Mouse (Mus musculus) NIH3T3 (cell line): Measurements from ENCODE around the gene 2010111I01Rik.
"Not testable (repeated sequence)": the region's sequence is repeated elsewhere in the genome, so short reads cannot be mapped to it uniquely, and the experiment has no call there.

Source experiments
- DNase-seq: peaks from one replicate; pipeline ENCODE4 v3.0.0-alpha.2; 2012; ENCODE audit warnings: low read depth

2010111I01Rik gene

DNA sequence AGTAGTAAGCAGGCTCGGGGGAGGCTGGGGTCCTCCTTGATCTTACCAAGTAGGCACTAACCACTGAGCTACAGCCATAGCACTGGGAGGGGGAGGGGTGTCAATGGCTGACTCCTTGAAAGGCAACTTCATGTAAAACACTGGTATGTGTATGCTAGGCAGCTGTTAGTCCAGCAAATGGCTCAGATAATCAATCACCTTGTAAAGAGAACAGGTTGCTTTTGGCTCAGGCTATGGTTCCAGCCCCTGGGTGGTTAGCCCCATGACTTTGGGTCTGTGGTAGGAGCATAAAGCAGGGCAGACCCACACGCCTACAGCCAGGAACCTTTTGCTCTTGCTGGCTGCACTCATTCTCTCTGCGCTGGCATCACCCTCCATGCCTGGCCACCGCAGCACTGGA lies 325.4 kb downstream of the 2010111I01Rik start:
- DNase-seq: no peak

GRCm38 (mm10) chr13:63291016-63291415 lies 326.3 kb downstream of the 2010111I01Rik start:
- no peak for DNase-seq

- no peak for DNase-seq
Observed at GRCm38 (mm10) chr13:63293647-63294046, 329.0 kb downstream of the 2010111I01Rik start.

- DNase-seq: no peak
Observed at GRCm38 (mm10) chr13:63294359-63295193, 329.9 kb downstream of the 2010111I01Rik start.

DNA sequence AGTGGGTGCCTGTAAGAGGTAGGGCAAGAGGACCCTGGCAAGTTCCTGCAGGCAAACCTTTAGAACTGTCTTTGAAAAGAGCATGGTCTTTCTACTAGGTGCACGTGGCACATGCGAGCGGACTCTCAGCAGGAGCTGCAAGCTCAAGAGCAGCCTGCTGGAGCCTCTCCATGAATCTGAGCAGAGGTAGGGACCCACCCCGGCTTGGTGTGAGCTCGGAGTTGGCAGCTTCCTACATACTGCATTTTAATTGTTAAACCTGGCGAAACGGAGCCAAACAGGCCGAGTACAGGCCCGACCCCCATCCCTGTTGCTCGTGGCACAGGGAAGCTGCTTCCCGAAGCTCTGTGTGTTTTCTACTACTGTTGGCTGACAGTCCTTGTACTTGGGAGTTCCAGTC lies 331.6 kb downstream of the 2010111I01Rik start:
- no peak for DNase-seq

DNA sequence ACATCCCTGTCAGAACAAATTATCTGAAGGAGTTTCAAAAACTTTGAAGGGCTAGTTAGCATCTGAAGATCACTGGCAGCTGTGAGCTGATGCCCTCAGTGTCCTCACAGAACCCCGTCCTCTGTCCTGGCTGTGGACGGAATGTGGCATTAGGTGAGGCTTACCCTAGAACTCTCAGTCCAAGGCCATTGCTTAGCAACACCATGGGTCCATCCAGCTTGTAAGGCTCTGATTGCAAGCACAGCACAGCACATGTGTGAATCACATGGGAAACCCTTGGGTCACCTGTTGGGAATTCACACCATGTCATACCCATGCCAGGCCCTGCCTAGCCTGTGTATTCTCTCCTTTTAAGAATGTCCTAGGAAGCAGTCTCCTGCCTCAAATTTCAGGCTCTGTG lies 332.3 kb downstream of the 2010111I01Rik start:
- DNase-seq: no peak

GRCm38 (mm10) chr13:63297933-63298332 lies 333.2 kb downstream of the 2010111I01Rik start:
- DNase-seq: no peak

- no peak for DNase-seq
Observed at GRCm38 (mm10) chr13:63298931-63299330, 334.2 kb downstream of the 2010111I01Rik start.

DNA sequence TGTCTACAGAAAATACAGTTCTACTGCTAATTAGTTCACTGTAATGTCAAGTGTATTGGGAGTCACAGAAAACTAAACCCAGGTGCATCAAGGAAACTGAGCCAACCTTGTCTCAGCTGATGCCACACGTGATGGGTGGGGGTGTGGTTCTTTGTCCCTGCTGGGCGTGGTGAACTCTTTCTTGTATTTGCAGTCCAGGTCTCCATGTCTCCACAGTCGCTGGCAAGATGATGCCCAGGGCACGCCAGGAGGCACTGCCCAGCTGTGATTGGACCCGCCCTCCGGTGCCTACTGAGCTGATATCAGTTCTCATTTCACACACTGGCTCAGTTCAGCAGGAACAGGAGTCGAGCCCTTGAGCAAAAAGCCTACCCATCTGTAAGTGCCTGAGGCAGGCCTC lies 336.2 kb downstream of the 2010111I01Rik start:
- DNase-seq: no peak

DNA sequence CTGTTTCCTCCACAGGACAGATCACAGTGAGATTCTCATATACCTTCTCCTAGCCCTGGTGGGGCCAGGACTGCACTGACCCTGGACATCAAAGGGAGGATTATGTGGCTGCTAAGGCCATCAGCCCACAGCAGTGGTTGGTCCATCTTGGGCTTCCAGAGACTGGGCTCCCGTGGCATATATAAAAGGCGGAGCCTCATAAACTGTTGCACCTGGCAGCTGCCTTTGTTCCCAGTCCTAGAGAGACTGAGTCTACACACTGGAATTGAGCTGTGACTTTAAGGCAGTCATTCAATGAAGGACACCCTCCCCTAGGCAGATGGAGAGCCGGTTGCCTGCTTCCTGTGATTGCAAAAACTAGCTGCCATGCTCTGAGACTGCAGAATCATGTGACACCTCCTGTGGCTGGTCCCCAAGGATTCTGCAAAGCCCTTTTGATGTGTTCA lies 337.1 kb downstream of the 2010111I01Rik start:
- no peak for DNase-seq

GRCm38 (mm10) chr13:63302381-63302780 lies 337.7 kb downstream of the 2010111I01Rik start:
- DNase-seq: no peak

- DNase-seq: peak; percentile 53
Observed at GRCm38 (mm10) chr13:63304124-63304792, 339.6 kb downstream of the 2010111I01Rik start.

DNA sequence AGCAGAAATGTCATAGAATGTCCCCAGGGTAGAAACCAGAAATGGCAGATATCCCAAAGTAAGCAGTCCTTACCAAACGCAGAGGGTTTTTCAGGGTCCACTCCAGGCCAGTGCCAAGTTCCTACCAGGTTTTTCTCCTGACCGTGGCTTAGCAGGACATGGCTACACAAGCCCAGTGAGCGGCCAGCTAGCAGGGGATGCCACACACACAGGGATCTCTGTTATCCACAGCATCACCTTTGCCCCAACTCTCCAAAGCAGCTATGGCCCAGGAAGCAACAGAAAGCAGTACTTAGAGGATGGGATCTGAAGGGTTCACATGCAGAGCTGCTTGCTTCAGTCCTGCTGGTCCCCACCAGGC lies 340.1 kb downstream of the 2010111I01Rik start:
- DNase-seq: peak; percentile 19

GRCm38 (mm10) chr13:63305160-63306011 lies 340.7 kb downstream of the 2010111I01Rik start:
- DNase-seq: no peak

DNA sequence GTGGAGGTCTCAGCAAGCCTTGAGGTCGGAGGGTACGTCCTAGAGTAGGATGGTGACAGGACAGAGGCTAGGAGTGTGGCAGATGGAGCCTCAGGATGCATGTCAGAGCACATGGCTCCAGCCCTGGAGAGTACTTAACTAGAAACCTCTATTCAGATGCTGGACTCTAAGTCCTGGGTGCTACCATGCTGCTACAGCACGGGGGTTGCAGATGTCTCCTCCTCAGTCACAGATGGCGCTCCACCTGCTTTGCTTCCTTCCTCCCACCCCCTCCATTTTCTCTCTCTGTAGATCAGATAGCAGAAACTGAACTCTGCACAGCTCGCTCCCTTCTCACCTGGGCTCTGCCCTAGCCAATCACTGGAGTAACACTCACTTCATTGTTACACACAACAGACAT lies 342.1 kb downstream of the 2010111I01Rik start:
- DNase-seq: no peak

GRCm38 (mm10) chr13:63309563-63309962 lies 344.9 kb downstream of the 2010111I01Rik start:
- DNase-seq: no peak

GRCm38 (mm10) chr13:63311156-63311555 lies 346.5 kb downstream of the 2010111I01Rik start:
- DNase-seq: no peak

GRCm38 (mm10) chr13:63313247-63313646 lies 348.6 kb downstream of the 2010111I01Rik start:
- DNase-seq: no peak

GRCm38 (mm10) chr13:63313748-63314607 lies 349.3 kb downstream of the 2010111I01Rik start:
- no peak for DNase-seq

DNA sequence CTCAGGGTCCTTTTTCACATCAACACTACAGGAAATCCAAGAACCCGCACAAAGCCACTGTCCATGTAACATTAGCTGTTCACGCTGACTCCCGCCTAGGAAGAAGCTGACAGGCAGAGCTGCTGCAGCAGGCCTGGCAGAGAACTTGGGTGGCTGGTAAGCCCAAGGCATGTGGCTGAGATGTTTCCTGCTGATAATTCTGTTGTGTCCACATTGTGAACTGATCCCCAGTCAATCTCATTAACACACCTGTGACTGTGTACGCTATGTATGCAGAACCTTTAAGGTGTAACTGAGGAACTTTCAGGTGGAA lies 349.9 kb downstream of the 2010111I01Rik start:
- DNase-seq: no peak

DNA sequence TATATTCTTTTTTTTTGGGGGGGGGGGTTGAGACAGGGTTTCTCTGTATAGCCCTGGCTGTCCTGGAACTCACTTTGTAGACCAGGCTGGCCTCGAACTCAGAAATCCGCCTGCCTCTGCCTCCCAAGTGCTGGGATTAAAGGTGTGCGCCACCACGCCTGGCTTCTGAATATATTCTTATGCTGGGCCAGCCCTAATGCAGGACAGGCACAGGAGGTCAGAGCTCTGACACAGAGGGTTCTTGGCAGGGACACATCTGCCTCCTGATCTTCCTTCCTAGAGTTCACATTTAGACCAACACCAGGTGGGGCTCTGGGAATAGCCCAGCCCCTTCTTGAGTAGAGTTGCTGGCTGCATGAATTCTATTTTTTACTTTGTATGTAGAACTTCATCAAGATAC lies 350.4 kb downstream of the 2010111I01Rik start:
- DNase-seq: not testable (repeated sequence)

DNA sequence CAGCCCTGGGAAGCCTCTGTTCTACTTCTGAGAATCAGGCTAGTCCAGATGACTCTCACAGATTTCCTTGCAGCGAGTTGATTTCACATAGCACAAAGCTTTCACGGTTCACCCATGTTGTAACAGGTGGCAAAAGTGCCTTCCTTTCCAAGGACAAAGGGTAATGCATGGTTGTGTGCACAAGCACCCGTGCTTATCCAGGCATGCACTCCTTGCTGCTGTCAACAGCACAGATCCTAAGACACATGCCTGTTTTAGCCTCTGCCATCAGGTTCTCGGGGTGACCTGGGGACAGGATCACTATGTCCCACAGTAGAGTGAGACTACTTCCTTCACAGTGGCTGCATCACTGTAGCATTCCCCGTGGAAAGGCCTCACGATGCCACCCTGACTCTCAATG lies 351.1 kb downstream of the 2010111I01Rik start:
- DNase-seq: no peak
